9 mouse cellular contexts compared by ENCODE assay signal in the genomic region with DNA sequence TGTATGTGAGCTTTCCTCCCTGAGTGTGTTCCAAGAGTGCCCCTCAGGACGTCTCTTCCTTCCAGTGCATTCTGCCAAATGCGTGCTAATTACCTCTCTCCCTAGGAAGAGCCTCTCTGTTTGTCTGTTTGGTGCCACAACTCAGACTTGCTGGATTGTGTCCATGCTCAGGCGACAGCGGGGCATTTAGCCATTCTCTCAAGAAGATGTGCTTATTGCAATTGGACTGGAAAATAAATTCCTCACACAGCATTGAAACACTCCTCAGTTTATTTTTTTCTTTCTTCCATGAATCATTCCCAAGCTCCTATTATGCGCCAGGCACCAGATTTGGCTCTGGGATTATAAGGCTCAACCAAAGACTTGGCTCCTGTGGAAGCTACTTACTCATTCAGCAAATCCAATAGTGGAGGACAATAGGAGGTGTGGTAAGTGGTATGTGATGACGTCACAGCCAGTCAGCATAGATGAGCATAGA. TPM values are rescaled to one million over a fixed set of nuclear protein-coding genes. Genes with fewer than 3 reads are reported as not detected.
DNase-seq lines count a peak whose midpoint lies in the region; ATAC-seq and TF ChIP-seq lines count a peak whose summit lies in the region.
"Had no signal": no experiment of that assay in that cellular context is flagged by ENCODE, and none has a peak within 500 bp of the region (broad histone marks: within the 10 kb centered on the region; RNA-seq: fewer than 3 reads in every experiment).

No protein-coding gene starts in this region.

- no peak for TF ChIP-seq CTCF in liver, postnatal 0 days (IDR thresholded peaks at IDR 0.05; ENCODE audit: low read depth)

- DNase-seq in cerebellum, adult 18-20 months: peak; percentile 11 to 23
- DNase-seq in spleen, adult 18-20 months: no peak
- no peak for DNase-seq in liver, postnatal 0 days
- DNase-seq: liver, embryonic 13.5 days had no signal

- H3K27me3 ChIP-seq in forebrain, embryonic 13.5 days: 0 out of 2 replicates have a peak, but pooled peaks cover 3% of the 10 kb centered on the region
- H3K27me3 ChIP-seq in forebrain, embryonic 12.5 days: no peaks in the 10 kb centered on the region
- H3K27me3 ChIP-seq in hindbrain, embryonic 16.5 days (replicated peaks; ENCODE audit: control insufficient read depth, insufficient read depth, low read length): 0 out of 2 replicates have a peak, but pooled peaks cover 2% of the 10 kb centered on the region
- no peaks in the 10 kb centered on the region for H3K27me3 ChIP-seq in neural tube, embryonic 14.5 days (ENCODE audit: control insufficient read depth, insufficient read depth, low read length)
- H3K27me3 ChIP-seq in kidney, embryonic 14.5 days (ENCODE audit: control insufficient read depth, insufficient read depth, low read length): no peaks in the 10 kb centered on the region
- no peaks in the 10 kb centered on the region for H3K27me3 ChIP-seq in liver, postnatal 0 days (ENCODE audit: insufficient read depth, low read length)
- H3K27me3 ChIP-seq: liver, embryonic 13.5 days had no signal

- H3K4me3 ChIP-seq in forebrain, embryonic 13.5 days: no peak overlapping the region
- H3K4me3 ChIP-seq in forebrain, embryonic 12.5 days (replicated peaks): no peak overlapping the region
- H3K4me3 ChIP-seq in hindbrain, embryonic 16.5 days (ENCODE audit: low read length): no peak overlapping the region
- H3K4me3 ChIP-seq in neural tube, embryonic 14.5 days (ENCODE audit: low read depth, low read length): no peak overlapping the region
- H3K4me3 ChIP-seq in kidney, embryonic 14.5 days (ENCODE audit: low read length): no peak overlapping the region
- no peak overlapping the region for H3K4me3 ChIP-seq in liver, postnatal 0 days (ENCODE audit: low read depth, low read length)
- H3K4me3 ChIP-seq: liver, embryonic 13.5 days had no signal

- no peak overlapping the region for H3K4me2 ChIP-seq in forebrain, embryonic 13.5 days
- H3K4me2 ChIP-seq in forebrain, embryonic 12.5 days: no peak overlapping the region
- H3K4me2 ChIP-seq in hindbrain, embryonic 16.5 days (ENCODE audit: low read length): no peak overlapping the region
- no peak overlapping the region for H3K4me2 ChIP-seq in neural tube, embryonic 14.5 days (ENCODE audit: low read depth, low read length)
- no peak overlapping the region for H3K4me2 ChIP-seq in kidney, embryonic 14.5 days (replicated peaks; ENCODE audit: low read depth, low read length)
- H3K4me2 ChIP-seq in liver, postnatal 0 days (ENCODE audit: low read depth, low read length): no peak overlapping the region
- H3K4me2 ChIP-seq: liver, embryonic 13.5 days had no signal

- peaks cover 29% of the 10 kb centered on the region for H3K4me1 ChIP-seq in forebrain, embryonic 13.5 days
- H3K4me1 ChIP-seq in forebrain, embryonic 12.5 days: peaks cover 7% of the 10 kb centered on the region
- H3K4me1 ChIP-seq in hindbrain, embryonic 16.5 days (ENCODE audit: control insufficient read depth, insufficient read depth, low read depth, low read length): peaks cover 5% of the 10 kb centered on the region; the same call in 1 of the 2 replicates
- H3K4me1 ChIP-seq in neural tube, embryonic 14.5 days (ENCODE audit: control insufficient read depth, insufficient read depth, low read length): no peaks in the 10 kb centered on the region; the same call in 1 of the 2 replicates
- H3K4me1 ChIP-seq in kidney, embryonic 14.5 days (ENCODE audit: control insufficient read depth, insufficient read depth, low read length): no peaks in the 10 kb centered on the region
- H3K4me1 ChIP-seq in liver, postnatal 0 days (ENCODE audit: insufficient read depth): no peaks in the 10 kb centered on the region
- H3K4me1 ChIP-seq: liver, embryonic 13.5 days had no signal

- ATAC-seq in forebrain, embryonic 13.5 days: peak; percentile 84
- ATAC-seq in forebrain, embryonic 12.5 days (ENCODE audit: low FRiP score): no peak
- ATAC-seq in hindbrain, embryonic 16.5 days: peak; percentile 96
- ATAC-seq in neural tube, embryonic 14.5 days (ENCODE audit: low read depth): peak; percentile 77
- ATAC-seq in kidney, embryonic 14.5 days (ENCODE audit: low FRiP score, low TSS enrichment): no peak
- ATAC-seq in liver, postnatal 0 days: no peak

- H3K9me3 ChIP-seq in forebrain, embryonic 13.5 days (replicated peaks): no peaks in the 10 kb centered on the region
- no peaks in the 10 kb centered on the region for H3K9me3 ChIP-seq in forebrain, embryonic 12.5 days
- H3K9me3 ChIP-seq in hindbrain, embryonic 16.5 days (ENCODE audit: control insufficient read depth, low read length): no peaks in the 10 kb centered on the region
- H3K9me3 ChIP-seq in neural tube, embryonic 14.5 days (ENCODE audit: control insufficient read depth, low read length): no peaks in the 10 kb centered on the region
- H3K9me3 ChIP-seq in kidney, embryonic 14.5 days (ENCODE audit: control insufficient read depth, low read length): no peaks in the 10 kb centered on the region
- no peaks in the 10 kb centered on the region for H3K9me3 ChIP-seq in liver, postnatal 0 days (ENCODE audit: low read length)
- H3K9me3 ChIP-seq: liver, embryonic 13.5 days had no signal

- H3K27ac ChIP-seq in forebrain, embryonic 13.5 days: peak overlapping the region; percentile 32
- H3K27ac ChIP-seq in forebrain, embryonic 12.5 days: no peak overlapping the region
- peak overlapping the region; percentile 76 for H3K27ac ChIP-seq in hindbrain, embryonic 16.5 days (ENCODE audit: low read depth, low read length)
- peak overlapping the region; percentile 17 for H3K27ac ChIP-seq in neural tube, embryonic 14.5 days (ENCODE audit: low read depth, low read length)
- no peak overlapping the region for H3K27ac ChIP-seq in kidney, embryonic 14.5 days (ENCODE audit: low read depth, low read length)
- H3K27ac ChIP-seq in liver, postnatal 0 days (ENCODE audit: low read depth): no peak overlapping the region
- H3K27ac ChIP-seq: liver, embryonic 13.5 days had no signal

- no peaks in the 10 kb centered on the region for H3K36me3 ChIP-seq in forebrain, embryonic 13.5 days (ENCODE audit: poor library complexity, severe bottlenecking)
- H3K36me3 ChIP-seq in forebrain, embryonic 12.5 days (replicated peaks): no peaks in the 10 kb centered on the region
- H3K36me3 ChIP-seq in hindbrain, embryonic 16.5 days (ENCODE audit: control insufficient read depth, insufficient read depth, low read length): no peaks in the 10 kb centered on the region
- no peaks in the 10 kb centered on the region for H3K36me3 ChIP-seq in neural tube, embryonic 14.5 days (ENCODE audit: control insufficient read depth, insufficient read depth, low read length)
- H3K36me3 ChIP-seq in kidney, embryonic 14.5 days (ENCODE audit: control insufficient read depth, insufficient read depth, low read length): no peaks in the 10 kb centered on the region
- no peaks in the 10 kb centered on the region for H3K36me3 ChIP-seq in liver, postnatal 0 days (replicated peaks; ENCODE audit: insufficient read depth, low read length)
- H3K36me3 ChIP-seq: liver, embryonic 13.5 days had no signal

- WGBS in forebrain, embryonic 13.5 days: 33% methylated on average over 6 of the region's 6 CpGs
- WGBS in forebrain, embryonic 12.5 days: 49% methylated on average over 6 of the region's 6 CpGs
- 41% methylated on average over 6 of the region's 6 CpGs for WGBS in hindbrain, embryonic 16.5 days
- WGBS in neural tube, embryonic 14.5 days: 36% methylated on average over 6 of the region's 6 CpGs
- WGBS in kidney, embryonic 14.5 days: 60% methylated on average over 6 of the region's 6 CpGs
- WGBS in liver, postnatal 0 days (ENCODE audit: insufficient replicate concordance): 73% methylated on average over 6 of the region's 6 CpGs

- no peak for TF ChIP-seq EP300 in liver, postnatal 0 days (IDR thresholded peaks at IDR 0.05; ENCODE audit: low read depth)

- H3K9ac ChIP-seq in forebrain, embryonic 13.5 days: no peak overlapping the region
- H3K9ac ChIP-seq in forebrain, embryonic 12.5 days: no peak overlapping the region
- no peak overlapping the region for H3K9ac ChIP-seq in hindbrain, embryonic 16.5 days (ENCODE audit: low read depth, low read length)
- no peak overlapping the region for H3K9ac ChIP-seq in neural tube, embryonic 14.5 days (replicated peaks; ENCODE audit: low read depth, low read length)
- no peak overlapping the region for H3K9ac ChIP-seq in kidney, embryonic 14.5 days (ENCODE audit: low read depth, low read length)
- no peak overlapping the region for H3K9ac ChIP-seq in liver, postnatal 0 days (replicated peaks)
- H3K9ac ChIP-seq: liver, embryonic 13.5 days had no signal

RNA-seq across cellular contexts. Expression of a gene that starts 45.8 kb away (rescaled TPM):
- polyA plus RNA-seq in forebrain, embryonic 13.5 days (2015; fragmentation: Nextera tagmentation; extraction: Ambion mirVana): 64.6 and 66.7 TPM in 2 replicates
- 84.3 and 86.3 TPM in 2 replicates for polyA plus RNA-seq in forebrain, embryonic 12.5 days (2016; fragmentation: Nextera tagmentation; extraction: Ambion mirVana)
- polyA plus RNA-seq in hindbrain, embryonic 16.5 days (2015; fragmentation: Nextera tagmentation; extraction: Ambion mirVana): 13.1 and 15.7 TPM in 2 replicates
- 6.2 and 8.6 TPM in 2 replicates for polyA plus RNA-seq in neural tube, embryonic 14.5 days (2014; fragmentation: Nextera tagmentation; extraction: Ambion mirVana)
- 71.8 and 75.9 TPM in 2 replicates for polyA plus RNA-seq in kidney, embryonic 14.5 days (2014; fragmentation: Nextera tagmentation; extraction: Ambion mirVana)
- polyA plus RNA-seq in liver, postnatal 0 days (2015; fragmentation: Nextera tagmentation; extraction: Ambion mirVana): 20.5 and 22.6 TPM in 2 replicates

Comparison
In these comparisons a context has a peak if more than half of its experiments do, and no peak if none do; other contexts are left out.
1. ATAC-seq: peak in forebrain, embryonic 13.5 days (single experiment), hindbrain, embryonic 16.5 days (single experiment) and neural tube, embryonic 14.5 days (single experiment); none in forebrain, embryonic 12.5 days (single experiment), kidney, embryonic 14.5 days (single experiment) and liver, postnatal 0 days (single experiment).
2. H3K27ac ChIP-seq: peak in forebrain, embryonic 13.5 days (single experiment), hindbrain, embryonic 16.5 days (single experiment) and neural tube, embryonic 14.5 days (single experiment); none in forebrain, embryonic 12.5 days (single experiment), kidney, embryonic 14.5 days (single experiment) and liver, postnatal 0 days (single experiment).
3. DNase-seq: peak in cerebellum, adult 18-20 months (2 of 2); none in spleen, adult 18-20 months (0 of 2) and liver, postnatal 0 days (single experiment).